Mouse (Mus musculus): ENCODE measurements around the gene Upb1.

- TF ChIP-seq CTCF (IDR thresholded peaks at IDR 0.05; ENCODE audit: insufficient read depth, low read depth, low read length) (no peak), POLR2A (IDR thresholded peaks at IDR 0.05; ENCODE audit: insufficient read depth, low read depth, low read length) (no peak)
Observed at GRCm38 (mm10) chr10:75414925-75415324, 14.0 kb downstream of the Upb1 start.
